Mouse (Mus musculus) myocyte (in vitro differentiated cells): Measurements from ENCODE around the gene Brinp1. TPM values are rescaled to one million over a fixed set of nuclear protein-coding genes. Genes with fewer than 3 reads are reported as not detected.

Experiments used
- H3K27me3 ChIP-seq: one replicate; pipeline ENCODE4 v1.6.1; 2011; ENCODE audit not compliant: control insufficient read depth, insufficient read depth, insufficient read length
- H3K36me3 ChIP-seq: one replicate; pipeline ENCODE4 v1.6.1; 2011; ENCODE audit not compliant: control insufficient read depth, insufficient read depth
- H3K4me2 ChIP-seq: one replicate; pipeline ENCODE4 v1.6.1; 2011; ENCODE audit warnings: low read depth, control low read depth
- H3K4me3 ChIP-seq: one replicate; pipeline ENCODE4 v1.5.1; 2011; ENCODE audit warnings: mild to moderate bottlenecking, control low read depth, moderate library complexity
- H3K79me2 ChIP-seq: one replicate; pipeline ENCODE4 v1.6.1; 2011; ENCODE audit not compliant: control insufficient read depth, insufficient read depth
- H3ac ChIP-seq: one replicate; pipeline ENCODE4 v1.6.1; 2011; ENCODE audit not compliant: control insufficient read depth, insufficient read length
- CEBPB ChIP-seq: IDR thresholded peaks from 2 replicates; pipeline ENCODE4 v1.6.1; 2011; ENCODE audit warnings: mild to moderate bottlenecking, moderate library complexity; ENCODE audit not compliant: poor library complexity, insufficient read depth, severe bottlenecking
- E2F4 ChIP-seq: IDR thresholded peaks from one replicate; pipeline ENCODE4 v1.6.1; 2011; ENCODE audit warnings: mild to moderate bottlenecking, control low read depth, moderate library complexity; ENCODE audit not compliant: insufficient read depth
- MAX ChIP-seq: IDR thresholded peaks from one replicate; pipeline ENCODE4 v1.6.1; 2011; ENCODE audit warnings: low read depth, mild to moderate bottlenecking, control low read depth
- MYOD1 ChIP-seq, 3 experiments: IDR thresholded peaks; one replicate each; pipeline ENCODE4 v1.6.1; 2011; ENCODE audit warnings: control low read depth in 2 of 3, low read depth in 2 of 3, mild to moderate bottlenecking in 2 of 3, moderate library complexity in 1 of 3; ENCODE audit not compliant: insufficient read length in 2 of 3, control insufficient read depth in 1 of 3
- MYOG ChIP-seq, 3 experiments: IDR thresholded peaks; one replicate each; pipeline ENCODE4 v1.6.1; 2011; ENCODE audit warnings: control low read depth in 2 of 3, low read depth in 2 of 3, mild to moderate bottlenecking in 2 of 3; ENCODE audit not compliant: insufficient read length in 2 of 3, control insufficient read depth in 1 of 3, insufficient read depth in 1 of 3
- POLR2A ChIP-seq: IDR thresholded peaks from one replicate; pipeline ENCODE4 v1.6.1; 2011; ENCODE audit warnings: low read depth, mild to moderate bottlenecking, control low read depth, moderate library complexity; ENCODE audit not compliant: insufficient read length
- POLR2AphosphoS2 ChIP-seq: IDR thresholded peaks from one replicate; pipeline ENCODE4 v1.6.1; 2011; ENCODE audit warnings: low read depth, control low read depth; ENCODE audit not compliant: insufficient read length
- REST ChIP-seq: IDR thresholded peaks from one replicate; pipeline ENCODE4 v1.6.1; 2011; ENCODE audit warnings: mild to moderate bottlenecking, control low read depth, moderate library complexity; ENCODE audit not compliant: insufficient read depth, insufficient read length
- SRF ChIP-seq: IDR thresholded peaks from one replicate; pipeline ENCODE4 v1.6.1; 2011; ENCODE audit warnings: low read depth; ENCODE audit not compliant: control insufficient read depth, insufficient read length
- TCF12 ChIP-seq: IDR thresholded peaks from one replicate; pipeline ENCODE4 v1.6.1; 2011; ENCODE audit warnings: mild to moderate bottlenecking, control low read depth; ENCODE audit not compliant: poor library complexity, insufficient read depth, severe bottlenecking
- TCF3 ChIP-seq: IDR thresholded peaks from one replicate; pipeline ENCODE4 v1.6.1; 2011; ENCODE audit warnings: low read depth, control low read depth; ENCODE audit not compliant: insufficient read length
- USF1 ChIP-seq: IDR thresholded peaks from one replicate; pipeline ENCODE4 v1.6.1; 2011; ENCODE audit warnings: low read depth, mild to moderate bottlenecking, control low read depth, moderate library complexity
- polyA plus RNA-seq: library from polyadenylated mRNA; unstranded; fragments of >200 nt; fragmentation: generic; extraction: Trizol; gene quantifications from one replicate; pipeline ENCODE4 v1.2.1, GENCODE M21; 2012; ENCODE audit warnings: missing spikeins

The Brinp1 gene
- polyA plus RNA-seq, 1 experiment: 0.02 TPM

GRCm38 (mm10) chr4:68872028-68872427 lies 82.2 kb downstream of the Brinp1 start:
- Histone ChIP-seq H3K4me2 (no peak overlapping the region), H3K27me3 (no peaks in the 10 kb centered on the region), H3ac (no peak overlapping the region), H3K79me2 (no peaks in the 10 kb centered on the region), H3K4me3 (no peak overlapping the region), H3K36me3 (no peaks in the 10 kb centered on the region)
- TF ChIP-seq MYOG (IDR thresholded peaks at IDR 0.05; ENCODE audit: control insufficient read depth in 1 of 3, insufficient read depth in 1 of 3, insufficient read length in 2 of 3, low read depth in 2 of 3): no peak
- no peak for TF ChIP-seq POLR2AphosphoS2
- TF ChIP-seq USF1: no peak

- H3K4me3 ChIP-seq: no peak overlapping the region
- H3ac ChIP-seq: no peak overlapping the region
- H3K27me3 ChIP-seq: no peaks in the 10 kb centered on the region
- H3K36me3 ChIP-seq: no peaks in the 10 kb centered on the region
- TF ChIP-seq MYOG (IDR thresholded peaks at IDR 0.05; ENCODE audit: control insufficient read depth in 1 of 3, insufficient read depth in 1 of 3, insufficient read length in 2 of 3, low read depth in 2 of 3) (no peak), REST (no peak), POLR2A (no peak), E2F4 (no peak), CEBPB (no peak), MAX (no peak), USF1 (no peak), TCF3 (no peak), MYOD1 (IDR thresholded peaks at IDR 0.05; ENCODE audit: control insufficient read depth in 1 of 3, insufficient read length in 2 of 3, low read depth in 2 of 3) (no peak), POLR2AphosphoS2 (no peak), TCF12 (no peak), SRF (no peak)
- no peak overlapping the region for H3K4me2 ChIP-seq
- H3K79me2 ChIP-seq: no peaks in the 10 kb centered on the region
Observed at GRCm38 (mm10) chr4:68865135-68865767, 88.9 kb downstream of the Brinp1 start.

GRCm38 (mm10) chr4:68864668-68865067 lies 89.5 kb downstream of the Brinp1 start:
- H3K27me3 ChIP-seq: no peaks in the 10 kb centered on the region
- no peak overlapping the region for H3ac ChIP-seq
- TF ChIP-seq POLR2A (no peak), USF1 (no peak), MYOD1 (IDR thresholded peaks at IDR 0.05; ENCODE audit: control insufficient read depth in 1 of 3, insufficient read length in 2 of 3, low read depth in 2 of 3) (no peak), TCF12 (no peak), E2F4 (no peak), TCF3 (no peak), MAX (no peak), SRF (no peak), MYOG (IDR thresholded peaks at IDR 0.05; ENCODE audit: control insufficient read depth in 1 of 3, insufficient read depth in 1 of 3, insufficient read length in 2 of 3, low read depth in 2 of 3) (no peak), POLR2AphosphoS2 (no peak), REST (no peak), CEBPB (no peak)
- H3K4me3 ChIP-seq: no peak overlapping the region
- no peaks in the 10 kb centered on the region for H3K36me3 ChIP-seq
- H3K4me2 ChIP-seq: no peak overlapping the region
- no peaks in the 10 kb centered on the region for H3K79me2 ChIP-seq

- peak; percentile 64; the same call in 1 of the 2 replicates for TF ChIP-seq CEBPB
- no peak for TF ChIP-seq MYOG (IDR thresholded peaks at IDR 0.05; ENCODE audit: control insufficient read depth in 1 of 3, insufficient read depth in 1 of 3, insufficient read length in 2 of 3, low read depth in 2 of 3)
- Histone ChIP-seq H3K36me3 (no peaks in the 10 kb centered on the region), H3K27me3 (no peaks in the 10 kb centered on the region), H3ac (no peak overlapping the region), H3K79me2 (no peaks in the 10 kb centered on the region), H3K4me3 (no peak overlapping the region), H3K4me2 (no peak overlapping the region)
Observed at GRCm38 (mm10) chr4:68856868-68857267, 97.3 kb downstream of the Brinp1 start.

- no peaks in the 10 kb centered on the region for H3K79me2 ChIP-seq
- H3ac ChIP-seq: no peak overlapping the region
- no peak overlapping the region for H3K4me2 ChIP-seq
- no peaks in the 10 kb centered on the region for H3K27me3 ChIP-seq
- H3K4me3 ChIP-seq: no peak overlapping the region
- TF ChIP-seq SRF (no peak), CEBPB (no peak), TCF12 (no peak), POLR2A (no peak), REST (no peak), MYOD1 (IDR thresholded peaks at IDR 0.05; ENCODE audit: control insufficient read depth in 1 of 3, insufficient read length in 2 of 3, low read depth in 2 of 3) (no peak), TCF3 (no peak), POLR2AphosphoS2 (no peak), MAX (no peak), E2F4 (no peak), MYOG (IDR thresholded peaks at IDR 0.05; ENCODE audit: control insufficient read depth in 1 of 3, insufficient read depth in 1 of 3, insufficient read length in 2 of 3, low read depth in 2 of 3) (no peak), USF1 (no peak)
- no peaks in the 10 kb centered on the region for H3K36me3 ChIP-seq
Observed at GRCm38 (mm10) chr4:68849671-68850070, 104.5 kb downstream of the Brinp1 start.
